Mouse (Mus musculus) spleen, postnatal 36 days (tissue): ENCODE measurements around the gene Etaa1.
A peak's percentile ranks its signal among the peaks of the same experiment; 100 is the strongest.
"Not testable (repeated sequence)": the region's sequence is repeated elsewhere in the genome, so short reads cannot be mapped to it uniquely, and the experiment has no call there.

Experiments used
- DNase-seq, 2 experiments: peaks; one replicate each; pipeline ENCODE4 v3.0.0; 2022; ENCODE audit warnings: low spot score in 2 of 2, mixed read lengths in 1 of 2

Gene Etaa1

DNA sequence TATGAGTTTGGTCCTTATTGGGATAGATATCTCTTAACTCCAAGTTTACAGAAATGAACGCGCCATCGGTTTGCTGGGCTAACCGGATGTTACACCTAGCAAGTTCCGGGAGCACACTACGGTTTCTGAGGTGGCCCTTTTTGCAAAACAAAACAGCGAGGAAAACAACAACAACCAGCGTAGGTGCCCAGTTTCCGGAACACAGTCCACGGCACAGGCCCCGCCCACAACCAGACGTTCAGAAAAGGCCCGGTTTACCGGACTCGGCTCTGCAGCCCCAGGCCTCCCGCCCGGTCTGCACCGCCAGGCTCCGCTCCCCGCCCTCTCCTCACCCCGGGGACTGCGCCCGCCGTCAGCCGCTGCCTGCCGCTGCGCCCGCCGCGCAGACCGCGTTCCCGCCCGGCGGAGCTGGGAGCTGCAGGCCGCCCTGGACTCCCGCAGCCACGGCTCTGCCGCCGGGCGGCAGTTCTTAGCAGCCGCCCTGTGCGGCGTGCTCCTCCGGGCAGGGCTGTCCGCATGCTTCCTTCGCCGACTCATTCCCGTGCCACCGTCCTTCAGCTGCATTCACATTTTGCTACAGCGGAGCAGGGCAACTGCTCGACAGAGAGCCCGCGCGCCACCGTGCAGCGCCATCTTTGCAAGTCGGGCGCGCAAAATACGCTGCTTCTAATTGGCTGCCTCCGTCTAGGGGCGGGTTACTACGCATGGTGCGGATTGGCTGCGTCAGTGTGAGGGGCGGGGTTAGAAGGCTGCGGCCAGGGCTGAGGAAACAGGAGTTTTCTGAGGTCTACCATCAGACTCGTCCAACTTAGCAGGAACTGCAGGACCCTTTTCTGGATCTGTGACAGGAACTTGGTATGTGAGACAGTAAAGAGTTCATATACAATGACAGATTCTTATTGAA is at the start of gene Etaa1:
Gene Etaa1 (minus strand): TSS at position 645 of the 904 bp plus-strand sequence.
- peak; percentile 92 for DNase-seq

DNA sequence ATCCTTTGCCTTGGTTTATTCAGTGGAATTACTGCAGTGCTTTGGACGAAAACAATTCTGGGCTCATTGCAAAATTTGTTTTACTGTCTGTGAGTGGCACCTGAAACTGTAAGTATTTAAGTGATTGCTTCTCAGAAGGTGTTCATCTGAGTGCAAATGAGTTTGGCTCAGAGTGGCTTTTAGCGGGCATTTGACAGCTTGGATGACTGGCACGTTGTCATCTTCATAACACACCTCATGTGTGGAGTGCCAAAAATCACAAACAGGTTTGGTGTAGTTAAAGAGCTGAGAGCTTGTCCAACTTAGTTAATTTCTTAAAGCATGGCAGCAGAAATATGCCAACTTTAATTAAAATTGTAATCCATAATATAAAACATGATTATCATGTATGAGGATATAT is 40.5 kb upstream of the Etaa1 start:
- DNase-seq, result no peak

DNA sequence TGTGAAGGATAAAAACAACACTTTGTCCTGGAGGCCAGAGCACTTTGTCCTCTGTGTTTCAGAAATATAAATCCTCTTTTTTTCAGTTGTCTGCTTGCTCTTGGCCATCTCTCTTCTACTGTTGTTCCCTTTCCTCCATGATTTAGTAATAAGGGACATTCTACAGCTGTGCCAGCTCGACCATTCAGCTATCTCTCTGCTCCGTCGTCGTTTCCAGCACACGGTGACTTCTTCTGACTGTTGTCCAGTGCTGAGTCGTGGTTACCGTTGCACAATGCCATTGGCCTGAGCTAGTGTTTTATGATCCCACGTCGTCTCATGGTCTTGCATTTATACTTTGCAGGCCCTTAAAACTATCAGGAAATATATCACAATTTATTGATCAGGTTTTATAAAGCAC is 38.6 kb upstream of the Etaa1 start:
- DNase-seq, result no peak

DNA sequence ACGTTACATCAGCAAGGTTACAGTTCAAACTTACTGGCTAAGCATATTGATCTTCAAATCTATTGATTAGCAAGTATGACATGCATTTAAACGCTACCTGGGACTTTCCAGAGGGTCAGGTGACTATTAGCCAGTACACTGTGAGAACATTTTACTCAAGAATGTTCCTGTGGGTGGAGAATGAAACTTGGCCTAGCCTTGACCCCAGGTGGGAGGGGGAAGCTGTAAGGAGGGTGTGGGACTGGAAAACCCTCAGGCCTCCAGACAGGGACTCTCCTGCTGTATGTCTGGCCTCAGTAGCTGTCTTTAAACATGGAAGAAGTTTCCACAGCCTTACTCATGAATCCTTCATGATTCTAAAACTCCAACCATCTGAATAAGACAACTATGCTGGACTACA is 29.7 kb upstream of the Etaa1 start:
- DNase-seq, result no peak

DNA sequence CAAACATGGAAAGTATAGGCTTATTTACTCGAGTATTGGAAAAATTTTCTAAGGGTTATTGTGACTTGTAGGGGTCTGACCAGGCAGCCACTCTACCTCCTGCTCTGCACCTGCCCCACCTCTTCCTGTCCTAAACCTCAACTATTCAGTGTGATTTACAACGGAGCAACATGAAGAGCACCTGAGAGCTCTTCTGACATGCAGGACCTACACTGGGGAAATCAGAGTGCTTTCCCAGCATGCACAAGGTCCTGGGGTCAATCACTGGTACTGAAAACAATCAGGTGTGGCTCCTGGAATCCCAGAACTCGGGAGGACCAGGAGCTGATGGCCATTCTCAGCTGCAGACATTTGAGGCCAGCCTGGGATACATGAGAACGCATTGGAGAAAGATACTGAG is 27.6 kb upstream of the Etaa1 start:
- no peak for DNase-seq

DNA sequence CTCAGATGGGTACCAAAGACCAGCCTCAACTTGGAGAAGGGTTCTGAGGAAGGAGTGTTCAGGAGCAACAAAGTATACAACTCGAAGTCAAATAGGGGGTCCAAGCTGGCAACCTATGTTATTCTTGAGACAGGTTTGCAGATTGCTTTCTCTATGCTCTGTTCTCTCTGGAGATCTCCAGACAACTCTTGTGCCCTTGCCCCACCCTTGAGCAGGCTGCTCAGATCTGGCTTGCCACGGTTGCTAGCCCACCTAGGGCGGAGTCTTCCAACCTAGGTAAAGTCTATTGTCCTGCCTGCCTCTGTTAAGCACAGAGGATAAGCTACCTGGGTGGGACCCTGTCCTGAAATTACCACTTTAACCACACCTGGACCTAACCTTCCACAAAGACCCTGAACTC is 21.9 kb upstream of the Etaa1 start:
- no peak for DNase-seq

DNA sequence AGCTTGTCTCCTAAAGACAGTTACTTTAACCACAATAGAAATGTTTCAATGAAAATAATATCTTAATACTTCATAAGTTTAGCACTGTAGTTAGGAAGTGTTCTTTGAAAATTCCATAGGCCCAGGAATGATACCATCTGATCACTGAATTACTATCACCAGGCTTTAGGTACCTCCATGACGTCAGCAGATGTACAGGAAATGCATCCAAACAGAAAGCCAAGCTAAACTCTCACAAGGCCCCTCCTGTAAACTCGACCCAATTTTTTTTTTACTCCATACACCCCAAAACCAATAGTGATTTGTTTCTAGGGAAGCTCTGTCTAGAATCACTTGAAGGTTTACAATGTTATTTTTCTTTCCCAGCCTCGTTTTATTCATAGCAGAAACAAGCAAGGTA is 884 bp downstream of the Etaa1 start:
- DNase-seq, result no peak

DNA sequence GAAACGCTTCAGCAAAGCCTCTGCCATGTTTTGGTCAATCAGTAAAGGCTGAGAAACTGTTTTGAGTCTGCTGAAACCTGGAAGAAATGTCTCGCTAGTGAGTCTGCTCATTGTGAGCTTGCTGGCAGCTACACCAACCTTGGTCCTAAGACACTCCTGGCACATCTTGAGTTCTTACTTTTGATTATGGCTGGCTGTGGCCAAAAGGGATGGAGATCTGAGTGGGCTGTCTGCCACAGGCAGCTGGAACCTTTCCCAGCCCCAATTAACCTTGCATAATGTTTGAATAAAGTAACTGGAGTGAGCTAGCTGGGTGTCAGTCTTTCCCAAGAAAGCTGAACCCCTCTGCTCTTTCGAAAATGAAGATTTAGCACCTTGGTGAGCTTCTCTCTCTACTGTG is 2.3 kb downstream of the Etaa1 start:
- no peak for DNase-seq

DNA sequence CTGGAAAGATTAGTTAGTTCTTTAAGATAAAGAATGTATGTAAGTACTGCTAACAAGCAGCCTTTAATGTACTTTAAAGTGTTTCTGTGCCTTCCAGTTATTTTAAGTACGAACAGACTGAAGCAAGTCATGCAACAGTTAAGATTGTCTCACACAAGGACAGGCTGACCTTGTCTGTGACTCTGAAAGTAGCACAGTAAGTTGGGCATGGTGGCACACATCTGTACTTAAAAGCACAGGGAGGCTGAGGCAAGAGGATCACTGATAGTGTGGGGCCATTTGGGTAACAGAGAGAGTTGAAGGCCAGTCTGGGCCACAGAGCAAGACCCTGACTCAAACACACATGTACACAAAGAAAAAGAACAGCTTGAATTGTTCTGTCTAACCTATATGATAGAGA is 14.5 kb downstream of the Etaa1 start:
- DNase-seq, result no peak

DNA sequence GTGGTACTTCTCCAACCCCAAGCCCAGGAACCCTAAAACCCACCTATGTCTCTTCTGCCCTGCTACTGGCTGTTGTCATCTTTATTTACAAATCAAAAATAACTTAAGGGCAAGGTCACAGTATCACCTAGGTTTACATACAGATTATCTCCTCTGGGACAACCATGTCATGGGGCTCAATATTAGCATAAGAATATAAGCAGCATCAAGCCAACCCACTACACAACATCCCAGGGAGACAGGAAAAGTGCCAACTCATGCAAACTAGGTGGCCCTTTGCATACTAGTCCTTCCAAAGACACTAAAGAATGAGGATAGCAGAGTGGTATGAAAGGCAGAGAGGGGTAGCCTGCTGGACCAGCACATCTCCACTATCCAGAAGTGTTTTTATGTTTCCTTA is 15.7 kb downstream of the Etaa1 start:
- DNase-seq, result no peak

DNA sequence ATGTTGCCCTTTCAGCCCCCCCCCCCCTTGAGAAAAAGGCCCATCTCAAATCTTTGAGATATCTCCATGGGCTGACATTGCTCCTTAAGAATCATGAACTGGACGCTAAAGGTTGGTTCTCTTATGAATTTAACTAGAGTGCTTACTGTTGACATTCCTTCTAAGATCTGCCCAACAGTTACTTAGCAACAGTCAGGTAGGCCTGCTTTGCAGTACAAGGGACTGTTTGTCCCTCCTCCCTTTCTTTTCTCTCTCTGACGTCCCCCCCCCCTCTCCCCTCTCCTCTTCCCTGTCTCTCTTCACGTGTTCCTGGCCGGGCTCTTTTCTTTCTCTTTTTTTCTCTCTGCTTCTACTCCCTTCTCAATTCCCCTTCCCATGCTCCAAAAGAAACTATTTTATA is 35.8 kb downstream of the Etaa1 start:
- no peak for DNase-seq

DNA sequence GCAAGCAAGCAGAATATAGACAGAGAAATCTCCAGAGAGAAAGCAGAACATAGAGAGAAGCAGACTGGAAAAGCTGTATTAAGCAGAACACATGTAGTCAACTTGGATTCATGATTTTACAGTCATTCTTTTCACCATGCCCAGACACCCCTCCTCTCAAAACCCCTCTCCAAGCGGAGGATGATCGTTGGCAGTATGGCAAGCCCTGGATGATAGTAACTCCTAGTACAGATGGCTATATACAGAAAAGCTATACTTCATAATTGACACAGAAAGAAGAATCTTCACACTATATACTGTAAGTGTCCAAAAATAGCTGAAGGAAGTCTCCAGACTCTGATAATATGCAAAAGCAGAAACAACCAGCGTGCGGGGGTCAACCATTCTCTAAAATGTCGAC is 36.6 kb downstream of the Etaa1 start:
- no peak for DNase-seq

DNA sequence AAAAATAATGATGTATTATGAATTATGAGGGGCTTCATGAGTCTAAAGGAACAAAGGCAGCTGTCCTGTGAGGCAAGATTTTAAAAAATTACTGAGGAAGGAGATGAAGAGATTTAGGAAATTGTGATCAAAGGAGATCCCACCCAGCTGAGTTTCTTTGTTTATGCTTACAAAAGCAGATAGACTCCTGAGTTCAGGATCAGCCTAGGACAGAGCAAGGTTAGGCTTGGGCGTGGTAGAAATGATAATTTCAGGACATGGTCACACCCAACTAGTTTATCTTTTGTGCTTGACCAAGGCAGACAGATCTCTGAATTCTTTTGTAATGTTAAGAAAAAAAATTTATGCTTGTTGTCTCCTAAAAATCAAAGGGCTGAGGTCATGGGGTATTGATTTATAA is 37.2 kb downstream of the Etaa1 start:
- no peak for DNase-seq

DNA sequence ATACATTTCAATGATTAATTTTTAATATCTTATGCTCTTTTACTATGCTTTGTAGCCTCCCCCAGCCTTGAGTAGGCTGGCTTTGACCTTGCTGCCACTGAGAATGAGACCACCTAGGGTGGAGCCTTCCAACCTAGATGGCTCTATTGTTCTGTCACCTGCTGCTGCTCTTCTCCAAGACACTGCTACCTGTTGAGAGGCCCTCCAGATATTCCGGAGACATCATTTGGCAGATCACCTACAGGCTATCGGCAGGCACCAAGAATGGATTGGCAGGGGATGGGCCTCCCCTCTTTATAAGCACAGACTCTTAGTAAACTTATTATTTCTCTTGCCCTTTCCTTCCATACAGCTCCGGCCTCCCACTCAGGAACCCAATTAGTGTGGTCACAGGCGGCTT is 52.7 kb downstream of the Etaa1 start:
- not testable (repeated sequence) for DNase-seq
